In the genomic region with DNA sequence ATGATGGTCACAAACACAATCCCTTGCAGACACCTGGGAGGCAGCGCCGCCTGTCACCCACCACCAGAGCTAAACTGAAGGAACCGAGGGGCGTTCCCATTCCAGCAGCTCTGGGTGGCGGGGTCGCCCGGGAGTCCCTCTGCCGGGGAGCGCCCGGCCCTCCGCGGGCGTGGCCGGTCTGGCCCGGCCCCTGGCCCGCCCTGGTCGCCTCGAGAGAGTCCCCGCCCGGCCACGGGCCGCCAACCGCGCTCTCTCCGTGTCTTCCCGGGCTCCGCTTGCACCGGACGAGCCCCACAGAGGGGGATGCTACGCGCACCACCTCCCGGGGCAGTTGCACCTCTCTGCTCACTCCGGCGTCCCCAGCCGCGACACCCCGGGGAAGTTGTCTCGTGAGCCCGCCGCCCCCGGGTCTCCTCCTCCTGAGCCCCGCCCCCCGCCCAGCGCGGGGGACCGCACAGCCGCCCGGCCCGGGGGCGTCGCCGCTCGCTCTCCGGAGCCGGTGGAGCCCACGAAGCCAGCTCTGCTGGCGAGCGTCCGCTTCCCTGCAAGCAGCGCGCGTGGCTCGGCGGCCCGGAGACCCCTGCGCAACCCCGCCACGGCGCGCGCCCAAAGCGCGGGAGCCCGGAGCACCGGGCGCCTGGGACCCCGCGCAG, we compare ENCODE assay signal across 8 mouse cellular contexts. TPM values are rescaled to one million over a fixed set of nuclear protein-coding genes. Genes with fewer than 3 reads are reported as not detected.
DNase-seq lines count a peak whose midpoint lies in the region; ATAC-seq and TF ChIP-seq lines count a peak whose summit lies in the region.

A gene (plus strand): TSS at position 564 of the 653 bp plus-strand sequence.

- DNase-seq in left cerebral cortex, adult 18-20 months (ENCODE audit: low spot score in 2 of 2): peak; percentile 26
- DNase-seq in left cerebral cortex, adult 9 months (ENCODE audit: low spot score in 2 of 2): no peak
- DNase-seq in embryo, embryonic 10.5 days (ENCODE audit: low spot score): peak; percentile 76
- DNase-seq in heart, adult 9 months (ENCODE audit: low spot score in 2 of 2): peak; percentile 30 to 41
- DNase-seq in liver, adult 2 months (ENCODE audit: extremely low read depth, low read depth, low spot score): no peak
- peak; percentile 42 for DNase-seq in urinary bladder, adult 2 months (ENCODE audit: low spot score)

- no peaks in the 10 kb centered on the region for H3K4me1 ChIP-seq in kidney, embryonic 14.5 days (ENCODE audit: control insufficient read depth, insufficient read depth, low read length)
- H3K4me1 ChIP-seq in liver, adult 2 months (ENCODE audit: control insufficient read depth, insufficient read depth, low read length): no peaks in the 10 kb centered on the region
- H3K4me1 ChIP-seq in midbrain, embryonic 16.5 days (ENCODE audit: control insufficient read depth, insufficient read depth, low read length): peaks cover 12% of the 10 kb centered on the region; the same call in 1 of the 2 replicates

- no peak for TF ChIP-seq CTCF in liver, adult 2 months (IDR thresholded peaks at IDR 0.05; ENCODE audit: low read depth, low read length)

- H3K9ac ChIP-seq in kidney, embryonic 14.5 days (ENCODE audit: low read depth, low read length): peak within 1 kb of the TSS; percentile 73
- H3K9ac ChIP-seq in liver, adult 2 months (ENCODE audit: low read depth, low read length): peak within 1 kb of the TSS; percentile 48
- peak within 1 kb of the TSS; percentile 87 for H3K9ac ChIP-seq in midbrain, embryonic 16.5 days (ENCODE audit: low read depth, low read length)

- H3K4me2 ChIP-seq in kidney, embryonic 14.5 days (replicated peaks; ENCODE audit: low read depth, low read length): peak within 1 kb of the TSS; percentile 98
- peak within 1 kb of the TSS; percentile 85 for H3K4me2 ChIP-seq in midbrain, embryonic 16.5 days (ENCODE audit: low read length)

- no peak for TF ChIP-seq POLR2A in liver, adult 2 months (IDR thresholded peaks at IDR 0.05; ENCODE audit: extremely low read depth, insufficient read depth, low read length)

- no peaks in the 10 kb centered on the region for H3K79me2 ChIP-seq in liver, adult 2 months (ENCODE audit: control insufficient read depth, insufficient read depth, low read length)

- WGBS in kidney, embryonic 14.5 days: under 1% methylated on average over 56 of the region's 78 CpGs
- 2% methylated on average over 72 of the region's 78 CpGs for WGBS in liver, adult 2 months
- under 1% methylated on average over 73 of the region's 78 CpGs for WGBS in midbrain, embryonic 16.5 days

- H3K4me3 ChIP-seq in kidney, embryonic 14.5 days (ENCODE audit: low read length): peak within 1 kb of the TSS; percentile 79
- peak within 1 kb of the TSS; percentile 75 for H3K4me3 ChIP-seq in liver, adult 2 months (ENCODE audit: insufficient read depth, low read depth, low read length)
- peak within 1 kb of the TSS; percentile 83 for H3K4me3 ChIP-seq in midbrain, embryonic 16.5 days (ENCODE audit: low read depth, low read length)

- peak within 1 kb of the TSS; percentile 11; the same call in 1 of the 2 replicates for H3K27ac ChIP-seq in kidney, embryonic 14.5 days (ENCODE audit: low read depth, low read length)
- no peak within 1 kb of the TSS for H3K27ac ChIP-seq in liver, adult 2 months (replicated peaks; ENCODE audit: insufficient read depth, low read depth, low read length)
- H3K27ac ChIP-seq in midbrain, embryonic 16.5 days (ENCODE audit: low read length): peak within 1 kb of the TSS; percentile 73

- H3K27me3 ChIP-seq in kidney, embryonic 14.5 days (ENCODE audit: control insufficient read depth, insufficient read depth, low read length): 0 out of 2 replicates have a peak, but pooled peaks cover 5% of the 10 kb centered on the region
- H3K27me3 ChIP-seq in liver, adult 2 months (ENCODE audit: control insufficient read depth, insufficient read depth, low read length): peaks cover 12% of the 10 kb centered on the region
- peaks cover 2% of the 10 kb centered on the region; the same call in 1 of the 2 replicates for H3K27me3 ChIP-seq in midbrain, embryonic 16.5 days (ENCODE audit: control insufficient read depth, insufficient read depth, low read depth, low read length)

- H3K9me3 ChIP-seq in kidney, embryonic 14.5 days (ENCODE audit: control insufficient read depth, low read length): no peaks in the 10 kb centered on the region
- H3K9me3 ChIP-seq in midbrain, embryonic 16.5 days (replicated peaks; ENCODE audit: control insufficient read depth, low read length, poor library complexity, severe bottlenecking): no peaks in the 10 kb centered on the region

- ATAC-seq in kidney, embryonic 14.5 days (ENCODE audit: low FRiP score, low TSS enrichment): peak; percentile 93
- peak; percentile 77 for ATAC-seq in midbrain, embryonic 16.5 days

- no peaks in the 10 kb centered on the region for H3K36me3 ChIP-seq in kidney, embryonic 14.5 days (ENCODE audit: control insufficient read depth, insufficient read depth, low read length)
- H3K36me3 ChIP-seq in liver, adult 2 months (ENCODE audit: control insufficient read depth, insufficient read depth, low read length): no peaks in the 10 kb centered on the region
- no peaks in the 10 kb centered on the region for H3K36me3 ChIP-seq in midbrain, embryonic 16.5 days (ENCODE audit: control insufficient read depth, insufficient read depth, low read length)

RNA-seq across cellular contexts. Expression of the gene that starts here (rescaled TPM):
- total RNA-seq in left cerebral cortex, adult 18-20 months (2021): 100 to 1,000 TPM; 523 to 544 TPM
- polyA plus RNA-seq in kidney, embryonic 14.5 days (2014; fragmentation: Nextera tagmentation; extraction: Ambion mirVana): 7.9 and 8.3 TPM in 2 replicates
- 1.7 and 2.1 TPM in 2 replicates for total RNA-seq in liver, adult 2 months (2014; rRNA removed)
- polyA plus RNA-seq in liver, adult 2 months (2012; rRNA removed): 1.0 and 1.5 TPM in 2 replicates
- 52.2 and 53.5 TPM in 2 replicates for polyA plus RNA-seq in midbrain, embryonic 16.5 days (2015; fragmentation: Nextera tagmentation; extraction: Ambion mirVana)
- 10.5 and 16.2 TPM in 2 replicates for polyA plus RNA-seq in urinary bladder, adult 2 months (2012; rRNA removed)

Comparison
In these comparisons a context has a peak if more than half of its experiments do, and no peak if none do; other contexts are left out.
1. RNA of the gene that starts here (total RNA-seq): 523 to 544 TPM in left cerebral cortex, adult 18-20 months; 1.7 to 2.1 TPM in liver, adult 2 months; every median in the first group is over 100 times any median in the second.
2. DNase-seq: peak in left cerebral cortex, adult 18-20 months (2 of 2), embryo, embryonic 10.5 days (single experiment), heart, adult 9 months (2 of 2) and urinary bladder, adult 2 months (single experiment); none in left cerebral cortex, adult 9 months (0 of 2) and liver, adult 2 months (single experiment).
3. Peak in every context shown above with its lines, with median percentiles within 50 percentile points of each other: H3K4me3 ChIP-seq and H3K9ac ChIP-seq.